Mouse (Mus musculus) adrenal gland, adult 10 weeks (tissue): Measurements from ENCODE around the gene Utp15. TPM values are rescaled to one million over a fixed set of nuclear protein-coding genes. Genes with fewer than 3 reads are reported as not detected.

Experiments used
- polyA plus RNA-seq: library from polyadenylated mRNA; stranded (reverse); fragments of 350-450 nt; fragmentation: Illumina TruSeq; extraction: RNeasy Lipid Tissue Mini Kit (QIAGEN cat#74804); gene quantifications from one replicate; pipeline ENCODE4 v1.2.3, GENCODE M21; 2014; ENCODE audit warnings: low read depth, low replicate concordance

Utp15 gene
- polyA plus RNA-seq, result 26.3 TPM

GRCm38 (mm10) chr13:98262636-98263457, at the start of gene Utp15, which contains the start of gene Ankra2:
Gene Utp15, minus strand, starts transcription at chr13:98263041.
Gene Ankra2, plus strand, starts transcription at chr13:98263074.

GRCm38 (mm10) chr13:98279686-98280085, 16.8 kb upstream of the Utp15 start, which contains the start of gene Gm21976:
Gene Gm21976, plus strand, starts transcription at chr13:98279887.

GRCm38 (mm10) chr13:98205771-98206545, 56.9 kb downstream of the Utp15 start, which contains the start of gene Arhgef28:
Gene Arhgef28, minus strand, starts transcription at chr13:98206439.

Other genes starting within 250 kb of the Utp15 start
- gene Arhgef28, start 56.6 kb downstream of the Utp15 start, polyA plus RNA-seq, result 4.9 TPM
- gene Ankra2, start within 50 bp of the Utp15 start, polyA plus RNA-seq, result 36.4 TPM
- not detected for gene Gm21976, start 16.8 kb upstream of the Utp15 start, polyA plus RNA-seq
- gene Btf3, start 54.0 kb upstream of the Utp15 start, polyA plus RNA-seq, result 871 TPM
- 0.47 TPM for gene Foxd1, start 91.2 kb upstream of the Utp15 start, polyA plus RNA-seq
- gene Gm10320, start 229.0 kb upstream of the Utp15 start, polyA plus RNA-seq, result not detected